Mouse (Mus musculus) testis, adult 2 months (tissue): Measurements from ENCODE around the gene Nek4.

ENCODE experiments used
- CTCF ChIP-seq: fragments of 200-500 bp; IDR thresholded peaks from 2 replicates; pipeline ENCODE4 v1.5.1; 2012; ENCODE audit warnings: low read depth, mild to moderate bottlenecking, inconsistent platforms, low read length, moderate library complexity; ENCODE audit not compliant: control insufficient read depth, insufficient read depth, insufficient replicate concordance
- POLR2A ChIP-seq: fragments of 200-500 bp; IDR thresholded peaks from 2 replicates; pipeline ENCODE4 v1.6.1; 2012; ENCODE audit warnings: low read depth, mild to moderate bottlenecking, inconsistent platforms, low read length, moderate library complexity; ENCODE audit not compliant: control insufficient read depth

- TF ChIP-seq CTCF (no peak), POLR2A (no peak)
Observed at GRCm38 (mm10) chr14:30911141-30911540, 40.0 kb upstream of the Nek4 start.
